Mouse (Mus musculus): ENCODE data around the gene Ptprcap. TPM values are rescaled to one million over a fixed set of nuclear protein-coding genes. Genes with fewer than 3 reads are reported as not detected.

Gene Ptprcap
- polyA plus RNA-seq, 1 experiment from 2014 or later, result 0.80 TPM

- no peaks in the 10 kb centered on the region for H3K9me3 ChIP-seq (ENCODE audit: control insufficient read depth, low read length)
- H3K27ac ChIP-seq (ENCODE audit: low read depth, low read length), result no peak overlapping the region
- no peaks in the 10 kb centered on the region; the same call in 1 of the 2 replicates for H3K27me3 ChIP-seq (ENCODE audit: control insufficient read depth, insufficient read depth, low read length)
- 60% methylated on average over 3 of the region's 3 CpGs for WGBS
- no peak overlapping the region for H3K4me3 ChIP-seq (ENCODE audit: low read length)
- H3K4me2 ChIP-seq (replicated peaks; ENCODE audit: low read depth, low read length), result no peak overlapping the region
- ATAC-seq (ENCODE audit: low FRiP score, low TSS enrichment), result no peak
- H3K9ac ChIP-seq (ENCODE audit: low read depth, low read length), result no peak overlapping the region
- peaks cover 19% of the 10 kb centered on the region; the same call in 1 of the 2 replicates for H3K36me3 ChIP-seq (ENCODE audit: control insufficient read depth, insufficient read depth, low read length)
- peaks cover 17% of the 10 kb centered on the region for H3K4me1 ChIP-seq (ENCODE audit: control insufficient read depth, insufficient read depth, low read length)
Observed at GRCm38 (mm10) chr19:4203148-4203547, 49.7 kb downstream of the Ptprcap start.

- Histone ChIP-seq H3K27me3 (ENCODE audit: control insufficient read depth, insufficient read depth, low read length) (no peaks in the 10 kb centered on the region; the same call in 1 of the 2 replicates), H3K9ac (ENCODE audit: low read depth, low read length) (no peak overlapping the region), H3K4me3 (ENCODE audit: low read length) (no peak overlapping the region), H3K4me1 (ENCODE audit: control insufficient read depth, insufficient read depth, low read length) (peaks cover 17% of the 10 kb centered on the region), H3K9me3 (ENCODE audit: control insufficient read depth, low read length) (no peaks in the 10 kb centered on the region), H3K4me2 (replicated peaks; ENCODE audit: low read depth, low read length) (no peak overlapping the region), H3K27ac (ENCODE audit: low read depth, low read length) (no peak overlapping the region), H3K36me3 (ENCODE audit: control insufficient read depth, insufficient read depth, low read length) (peaks cover 17% of the 10 kb centered on the region; the same call in 1 of the 2 replicates)
- WGBS, result 69% methylated on average over 13 of the region's 13 CpGs
- ATAC-seq (ENCODE audit: low FRiP score, low TSS enrichment), result no peak
Observed at GRCm38 (mm10) chr19:4203604-4204326, 50.4 kb downstream of the Ptprcap start.

GRCm38 (mm10) chr19:4204889-4205288 is 51.5 kb downstream of the Ptprcap start:
- H3K9ac ChIP-seq (ENCODE audit: low read depth, low read length), result no peak overlapping the region

More at GRCm38 (mm10) chr19:4204889-4205288, 51.5 kb downstream of the Ptprcap start:
- Histone ChIP-seq H3K4me1 (ENCODE audit: control insufficient read depth, insufficient read depth, low read length) (peaks cover 17% of the 10 kb centered on the region), H3K27ac (ENCODE audit: low read depth, low read length) (no peak overlapping the region), H3K27me3 (ENCODE audit: control insufficient read depth, insufficient read depth, low read length) (no peaks in the 10 kb centered on the region; the same call in 1 of the 2 replicates), H3K4me2 (replicated peaks; ENCODE audit: low read depth, low read length) (no peak overlapping the region), H3K4me3 (ENCODE audit: low read length) (no peak overlapping the region), H3K9me3 (ENCODE audit: control insufficient read depth, low read length) (no peaks in the 10 kb centered on the region), H3K36me3 (ENCODE audit: control insufficient read depth, insufficient read depth, low read length) (peaks cover 7% of the 10 kb centered on the region; the same call in 1 of the 2 replicates)
- 58% methylated on average over 4 of the region's 4 CpGs for WGBS
- no peak for ATAC-seq (ENCODE audit: low FRiP score, low TSS enrichment)

Other genes starting within 250 kb of the Ptprcap start
- 26.2 and 35.0 TPM in 2 replicates for gene Tcirg1, start 246.5 kb upstream of the Ptprcap start, polyA plus RNA-seq (2014; fragmentation: Nextera tagmentation; extraction: Ambion mirVana)
- 397 and 412 TPM in 2 replicates for gene Ndufs8, start 240.8 kb upstream of the Ptprcap start, polyA plus RNA-seq (2014; fragmentation: Nextera tagmentation; extraction: Ambion mirVana)
- gene Aldh3b1, start 223.8 kb upstream of the Ptprcap start, polyA plus RNA-seq (2014; fragmentation: Nextera tagmentation; extraction: Ambion mirVana), result 2.8 and 3.0 TPM in 2 replicates
- 7.0 and 12.4 TPM in 2 replicates for gene Unc93b1, start 218.4 kb upstream of the Ptprcap start, polyA plus RNA-seq (2014; fragmentation: Nextera tagmentation; extraction: Ambion mirVana)
- not detected in 2 replicates for gene Aldh3b3, start 195.0 kb upstream of the Ptprcap start, polyA plus RNA-seq (2014; fragmentation: Nextera tagmentation; extraction: Ambion mirVana)
- gene Aldh3b2, start 181.3 kb upstream of the Ptprcap start, polyA plus RNA-seq (2014; fragmentation: Nextera tagmentation; extraction: Ambion mirVana), result 1.3 and 1.6 TPM in 2 replicates
- 22.4 and 26.3 TPM in 2 replicates for gene Acy3, start 167.0 kb upstream of the Ptprcap start, polyA plus RNA-seq (2014; fragmentation: Nextera tagmentation; extraction: Ambion mirVana)
- gene Tbx10, start 160.9 kb upstream of the Ptprcap start, polyA plus RNA-seq (2014; fragmentation: Nextera tagmentation; extraction: Ambion mirVana), result 0.74 and 1.1 TPM in 2 replicates
- gene Nudt8, start 153.0 kb upstream of the Ptprcap start, polyA plus RNA-seq (2014; fragmentation: Nextera tagmentation; extraction: Ambion mirVana), result 37.6 and 38.5 TPM in 2 replicates
- gene Gm49405, start 153.0 kb upstream of the Ptprcap start, polyA plus RNA-seq (2014; fragmentation: Nextera tagmentation; extraction: Ambion mirVana), result 2.5 and 2.7 TPM in 2 replicates
- gene Doc2g, start 150.3 kb upstream of the Ptprcap start, polyA plus RNA-seq (2014; fragmentation: Nextera tagmentation; extraction: Ambion mirVana), result 4.5 and 5.8 TPM in 2 replicates
- gene Ndufv1, start 140.8 kb upstream of the Ptprcap start, polyA plus RNA-seq (2014; fragmentation: Nextera tagmentation; extraction: Ambion mirVana), result 214 and 223 TPM in 2 replicates
- gene Gstp1, start 115.6 kb upstream of the Ptprcap start, polyA plus RNA-seq (2014; fragmentation: Nextera tagmentation; extraction: Ambion mirVana), result 518 and 527 TPM in 2 replicates
- 1.4 and 5.3 TPM in 2 replicates for gene Gstp2, start 107.6 kb upstream of the Ptprcap start, polyA plus RNA-seq (2014; fragmentation: Nextera tagmentation; extraction: Ambion mirVana)
- 0.34 TPM in 1 of 2 replicates, not detected in the other for gene Gstp3, start 94.0 kb upstream of the Ptprcap start, polyA plus RNA-seq (2014; fragmentation: Nextera tagmentation; extraction: Ambion mirVana)
- gene Cabp2, start 72.0 kb upstream of the Ptprcap start, polyA plus RNA-seq (2014; fragmentation: Nextera tagmentation; extraction: Ambion mirVana), result not detected in 2 replicates
- 116 and 121 TPM in 2 replicates for gene Cdk2ap2, start 56.4 kb upstream of the Ptprcap start, polyA plus RNA-seq (2014; fragmentation: Nextera tagmentation; extraction: Ambion mirVana)
- 14.0 and 15.8 TPM in 2 replicates for gene Pitpnm1, start 53.6 kb upstream of the Ptprcap start, polyA plus RNA-seq (2014; fragmentation: Nextera tagmentation; extraction: Ambion mirVana)
- gene Aip, start 27.7 kb upstream of the Ptprcap start, polyA plus RNA-seq (2014; fragmentation: Nextera tagmentation; extraction: Ambion mirVana), result 92.0 and 97.5 TPM in 2 replicates
- not detected in 2 replicates for gene Gpr152, start 13.8 kb upstream of the Ptprcap start, polyA plus RNA-seq (2014; fragmentation: Nextera tagmentation; extraction: Ambion mirVana)
- gene Cabp4, start 9.6 kb upstream of the Ptprcap start, polyA plus RNA-seq (2014; fragmentation: Nextera tagmentation; extraction: Ambion mirVana), result 0.06 and 0.09 TPM in 2 replicates
- 132 and 156 TPM in 2 replicates for gene Coro1b, start 5.0 kb upstream of the Ptprcap start, polyA plus RNA-seq (2014; fragmentation: Nextera tagmentation; extraction: Ambion mirVana)
- gene Rps6kb2, start 9.8 kb downstream of the Ptprcap start, polyA plus RNA-seq (2014; fragmentation: Nextera tagmentation; extraction: Ambion mirVana), result 33.4 and 42.0 TPM in 2 replicates
- gene Carns1, start 21.9 kb downstream of the Ptprcap start, polyA plus RNA-seq (2014; fragmentation: Nextera tagmentation; extraction: Ambion mirVana), result 1.7 and 1.9 TPM in 2 replicates
- 2.7 and 3.2 TPM in 2 replicates for gene Tbc1d10c, start 37.7 kb downstream of the Ptprcap start, polyA plus RNA-seq (2014; fragmentation: Nextera tagmentation; extraction: Ambion mirVana)
- 987 and 1,041 TPM in 2 replicates for gene Ppp1ca, start 38.5 kb downstream of the Ptprcap start, polyA plus RNA-seq (2014; fragmentation: Nextera tagmentation; extraction: Ambion mirVana)
- gene Rad9a, start 48.1 kb downstream of the Ptprcap start, polyA plus RNA-seq (2014; fragmentation: Nextera tagmentation; extraction: Ambion mirVana), result 34.7 and 39.5 TPM in 2 replicates
- 5.7 and 5.9 TPM in 2 replicates for gene Clcf1, start 60.6 kb downstream of the Ptprcap start, polyA plus RNA-seq (2014; fragmentation: Nextera tagmentation; extraction: Ambion mirVana)
- gene AC109138.7, start 60.8 kb downstream of the Ptprcap start, polyA plus RNA-seq (2014; fragmentation: Nextera tagmentation; extraction: Ambion mirVana), result not detected in 2 replicates
- gene Pold4, start 78.3 kb downstream of the Ptprcap start, polyA plus RNA-seq (2014; fragmentation: Nextera tagmentation; extraction: Ambion mirVana), result 26.4 and 28.2 TPM in 2 replicates
- 10.7 and 13.0 TPM in 2 replicates for gene Ssh3, start 115.6 kb downstream of the Ptprcap start, polyA plus RNA-seq (2014; fragmentation: Nextera tagmentation; extraction: Ambion mirVana)
- gene Ankrd13d, start 129.5 kb downstream of the Ptprcap start, polyA plus RNA-seq (2014; fragmentation: Nextera tagmentation; extraction: Ambion mirVana), result 5.2 and 8.3 TPM in 2 replicates
- gene Grk2, start 152.6 kb downstream of the Ptprcap start, polyA plus RNA-seq (2014; fragmentation: Nextera tagmentation; extraction: Ambion mirVana), result 17.7 and 17.8 TPM in 2 replicates
- gene Kdm2a, start 244.7 kb downstream of the Ptprcap start, polyA plus RNA-seq (2014; fragmentation: Nextera tagmentation; extraction: Ambion mirVana), result 43.4 and 69.6 TPM in 2 replicates

Data from kidney, embryonic 14.5 days (tissue).